Mouse (Mus musculus): Measurements from ENCODE around the gene Crlf2.

The Crlf2 gene

DNA sequence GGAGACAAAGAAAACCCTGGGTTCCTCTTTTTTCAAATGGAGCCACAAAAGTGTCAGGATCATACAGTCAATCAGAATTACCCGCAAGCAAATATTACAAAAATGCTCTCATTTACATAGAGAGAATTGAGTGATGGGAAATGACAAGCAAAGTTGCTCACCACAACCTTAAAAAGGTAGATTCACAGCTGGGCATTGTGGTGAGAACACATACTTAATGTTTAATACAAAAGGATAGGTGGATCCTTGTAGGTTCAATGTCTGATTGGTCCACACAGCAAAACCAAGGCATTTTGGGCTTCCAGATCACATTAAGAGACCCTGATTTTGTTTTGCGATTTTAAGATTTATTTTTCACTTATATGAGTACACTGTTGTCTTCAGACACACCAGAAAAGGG lies 11.7 kb downstream of the Crlf2 start:
- DNase-seq = no peak

DNA sequence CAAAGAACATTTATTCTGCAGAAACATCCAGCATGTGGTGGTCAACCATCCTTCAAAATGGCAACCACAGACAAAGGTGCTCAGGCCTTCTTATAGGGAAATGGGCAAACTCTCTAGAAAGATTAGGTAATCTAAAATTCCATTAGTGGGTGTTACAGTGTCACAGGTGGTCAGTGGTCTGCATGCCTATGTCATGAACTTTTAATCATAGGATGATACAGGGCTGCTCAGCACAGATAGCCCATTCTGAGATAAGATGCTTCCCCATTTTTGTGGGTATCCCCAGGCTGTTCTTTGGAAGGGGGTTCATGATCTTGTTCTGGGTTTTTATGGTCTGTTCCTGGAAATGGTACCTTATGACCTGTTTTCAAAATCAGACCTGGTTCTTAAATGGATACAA lies 49.1 kb downstream of the Crlf2 start:
- DNase-seq = no peak

DNA sequence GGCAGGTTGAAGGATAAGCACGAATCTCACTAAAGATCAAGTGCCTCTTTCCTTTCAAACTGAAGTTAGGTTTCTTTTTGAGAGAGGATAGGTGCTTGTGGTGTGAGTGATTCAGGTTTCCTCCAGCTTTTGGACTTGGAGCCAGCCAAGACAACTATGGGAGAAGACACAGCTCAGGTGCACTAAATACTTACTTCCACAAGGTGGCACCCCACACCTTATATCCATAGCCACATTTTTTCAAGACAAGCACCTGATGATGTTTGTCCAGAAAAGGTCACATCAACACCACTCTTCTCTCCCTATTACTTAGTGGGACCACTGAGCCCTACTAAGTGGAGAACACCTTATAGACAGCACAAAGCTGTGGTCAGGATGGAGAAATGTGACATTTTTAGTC lies 52.1 kb downstream of the Crlf2 start:
- peak; percentile 11 to 40 for DNase-seq
